Mouse (Mus musculus): Measurements from ENCODE around the gene Brsk2. TPM values are rescaled to one million over a fixed set of nuclear protein-coding genes. Genes with fewer than 3 reads are reported as not detected.

Brsk2 gene
- polyA plus RNA-seq, 1 experiment: 0.31 TPM

GRCm38 (mm10) chr7:142016562-142016961 lies 67.0 kb downstream of the Brsk2 start:
- H3K4me1 ChIP-seq (ENCODE audit: control insufficient read depth, insufficient read depth, low read length): peaks cover 14% of the 10 kb centered on the region
- TF ChIP-seq POLR2A (IDR thresholded peaks at IDR 0.05; ENCODE audit: borderline replicate concordance, extremely low read depth, low read depth, low read length) (no peak), CTCF (IDR thresholded peaks at IDR 0.05; ENCODE audit: insufficient read depth, low read length) (peak; percentile 92)
- H3K4me3 ChIP-seq (replicated peaks; ENCODE audit: extremely low read depth, low read depth, low read length): no peak overlapping the region
- DNase-seq: peak; percentile 56
- 33% methylated on average over 1 of the region's 1 CpGs for WGBS

GRCm38 (mm10) chr7:142019699-142020098 lies 70.1 kb downstream of the Brsk2 start:
- H3K4me3 ChIP-seq (replicated peaks; ENCODE audit: extremely low read depth, low read depth, low read length): no peak overlapping the region
- TF ChIP-seq CTCF (IDR thresholded peaks at IDR 0.05; ENCODE audit: insufficient read depth, low read length): no peak; the same call in 1 of the 2 replicates
- no peak for TF ChIP-seq POLR2A (IDR thresholded peaks at IDR 0.05; ENCODE audit: borderline replicate concordance, extremely low read depth, low read depth, low read length)
- WGBS: 50% methylated on average over 2 of the region's 2 CpGs
- peaks cover 21% of the 10 kb centered on the region for H3K4me1 ChIP-seq (ENCODE audit: control insufficient read depth, insufficient read depth, low read length)
- DNase-seq: no peak

DNA sequence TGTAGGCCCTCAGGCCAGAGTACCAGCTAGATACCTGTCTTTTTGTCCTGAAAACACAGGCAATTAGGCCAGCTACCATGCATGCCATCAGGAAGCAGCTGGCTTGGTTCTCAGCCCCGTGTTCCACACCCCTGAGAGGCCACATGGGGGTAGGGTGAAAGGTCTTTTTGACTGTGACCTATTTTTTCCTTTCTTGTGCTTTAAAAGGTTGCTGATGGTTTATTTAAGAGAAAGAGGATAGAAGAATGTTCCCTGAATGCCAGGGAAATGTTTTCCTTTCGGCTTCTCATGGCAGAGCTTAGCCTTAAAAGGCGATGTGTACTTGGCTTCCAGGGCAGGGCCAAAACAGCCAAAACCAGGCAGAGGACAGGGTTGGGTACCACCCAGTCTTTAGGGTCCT lies 71.3 kb downstream of the Brsk2 start:
- Histone ChIP-seq H3K4me3 (replicated peaks; ENCODE audit: extremely low read depth, low read depth, low read length) (no peak overlapping the region), H3K4me1 (ENCODE audit: control insufficient read depth, insufficient read depth, low read length) (peaks cover 30% of the 10 kb centered on the region)
- 17% methylated on average over 3 of the region's 3 CpGs for WGBS
- TF ChIP-seq POLR2A (IDR thresholded peaks at IDR 0.05; ENCODE audit: borderline replicate concordance, extremely low read depth, low read depth, low read length) (no peak), CTCF (IDR thresholded peaks at IDR 0.05; ENCODE audit: insufficient read depth, low read length) (no peak)
- no peak for DNase-seq

GRCm38 (mm10) chr7:142025196-142025595 lies 75.6 kb downstream of the Brsk2 start:
- DNase-seq: no peak
- 45% methylated on average over 2 of the region's 2 CpGs for WGBS
- Histone ChIP-seq H3K4me1 (ENCODE audit: control insufficient read depth, insufficient read depth, low read length) (peaks cover 33% of the 10 kb centered on the region), H3K4me3 (replicated peaks; ENCODE audit: extremely low read depth, low read depth, low read length) (no peak overlapping the region)
- no peak for TF ChIP-seq CTCF (IDR thresholded peaks at IDR 0.05; ENCODE audit: insufficient read depth, low read length)
- no peak for TF ChIP-seq POLR2A (IDR thresholded peaks at IDR 0.05; ENCODE audit: borderline replicate concordance, extremely low read depth, low read depth, low read length)

- DNase-seq: no peak
- TF ChIP-seq CTCF (IDR thresholded peaks at IDR 0.05; ENCODE audit: insufficient read depth, low read length): no peak
- 0 out of 2 replicates have a peak, but pooled peaks have one; percentile 21 for TF ChIP-seq POLR2A (IDR thresholded peaks at IDR 0.05; ENCODE audit: borderline replicate concordance, extremely low read depth, low read depth, low read length)
- WGBS: 55% methylated on average over 4 of the region's 4 CpGs
- no peak overlapping the region for H3K4me3 ChIP-seq (replicated peaks; ENCODE audit: extremely low read depth, low read depth, low read length)
- peaks cover 29% of the 10 kb centered on the region for H3K4me1 ChIP-seq (ENCODE audit: control insufficient read depth, insufficient read depth, low read length)
These were observed 76.4 kb downstream of the Brsk2 start for GRCm38 (mm10) chr7:142025926-142026325.

GRCm38 (mm10) chr7:142030073-142030472 lies 80.5 kb downstream of the Brsk2 start:
- no peak overlapping the region for H3K4me3 ChIP-seq (replicated peaks; ENCODE audit: extremely low read depth, low read depth, low read length)
- H3K4me1 ChIP-seq (ENCODE audit: control insufficient read depth, insufficient read depth, low read length): peaks cover 32% of the 10 kb centered on the region
- DNase-seq: no peak
- TF ChIP-seq CTCF (IDR thresholded peaks at IDR 0.05; ENCODE audit: insufficient read depth, low read length): no peak

DNA sequence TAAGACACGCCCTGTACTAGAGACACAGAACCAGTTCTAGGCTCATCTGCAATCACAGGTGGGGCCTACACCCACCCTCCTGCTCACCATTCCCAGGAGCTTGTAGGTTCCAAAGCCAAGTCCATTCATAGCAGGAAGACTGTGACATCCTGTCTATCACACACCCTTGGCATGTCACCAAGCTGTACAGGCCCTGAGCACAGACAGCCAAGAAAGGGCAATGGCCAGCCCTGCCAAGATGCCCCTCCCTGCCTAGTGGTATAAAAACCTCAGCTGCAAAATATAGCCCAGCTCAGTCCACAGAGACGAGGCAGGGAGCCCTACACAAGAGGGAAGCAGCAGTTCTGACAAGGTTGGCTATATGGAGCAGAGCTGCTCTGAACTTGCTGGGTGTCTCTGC lies 84.6 kb downstream of the Brsk2 start:
- WGBS: 31% methylated on average over 2 of the region's 2 CpGs
- H3K4me3 ChIP-seq (replicated peaks; ENCODE audit: extremely low read depth, low read depth, low read length): no peak overlapping the region
- H3K4me1 ChIP-seq (ENCODE audit: control insufficient read depth, insufficient read depth, low read length): peaks cover 30% of the 10 kb centered on the region
- no peak for TF ChIP-seq CTCF (IDR thresholded peaks at IDR 0.05; ENCODE audit: insufficient read depth, low read length)
- TF ChIP-seq POLR2A (IDR thresholded peaks at IDR 0.05; ENCODE audit: borderline replicate concordance, extremely low read depth, low read depth, low read length): peak; percentile 65; the same call in 1 of the 2 replicates
- DNase-seq: peak; percentile 50

- H3K4me1 ChIP-seq (ENCODE audit: control insufficient read depth, insufficient read depth, low read length): peaks cover 38% of the 10 kb centered on the region
- DNase-seq: peak; percentile 32
- TF ChIP-seq POLR2A (IDR thresholded peaks at IDR 0.05; ENCODE audit: borderline replicate concordance, extremely low read depth, low read depth, low read length) (no peak), CTCF (IDR thresholded peaks at IDR 0.05; ENCODE audit: insufficient read depth, low read length) (no peak)
- no peak overlapping the region for H3K4me3 ChIP-seq (replicated peaks; ENCODE audit: extremely low read depth, low read depth, low read length)
- 27% methylated on average over 2 of the region's 2 CpGs for WGBS
These were observed 85.7 kb downstream of the Brsk2 start for GRCm38 (mm10) chr7:142035048-142035811.

GRCm38 (mm10) chr7:142037553-142038170 lies 88.1 kb downstream of the Brsk2 start:
- peaks cover 51% of the 10 kb centered on the region for H3K4me1 ChIP-seq (ENCODE audit: control insufficient read depth, insufficient read depth, low read length)
- DNase-seq: peak; percentile 56
- H3K4me3 ChIP-seq (replicated peaks; ENCODE audit: extremely low read depth, low read depth, low read length): no peak overlapping the region
- WGBS: 73% methylated on average over 4 of the region's 4 CpGs
- peak; percentile 70 for TF ChIP-seq CTCF (IDR thresholded peaks at IDR 0.05; ENCODE audit: insufficient read depth, low read length)
- TF ChIP-seq POLR2A (IDR thresholded peaks at IDR 0.05; ENCODE audit: borderline replicate concordance, extremely low read depth, low read depth, low read length): no peak

DNA sequence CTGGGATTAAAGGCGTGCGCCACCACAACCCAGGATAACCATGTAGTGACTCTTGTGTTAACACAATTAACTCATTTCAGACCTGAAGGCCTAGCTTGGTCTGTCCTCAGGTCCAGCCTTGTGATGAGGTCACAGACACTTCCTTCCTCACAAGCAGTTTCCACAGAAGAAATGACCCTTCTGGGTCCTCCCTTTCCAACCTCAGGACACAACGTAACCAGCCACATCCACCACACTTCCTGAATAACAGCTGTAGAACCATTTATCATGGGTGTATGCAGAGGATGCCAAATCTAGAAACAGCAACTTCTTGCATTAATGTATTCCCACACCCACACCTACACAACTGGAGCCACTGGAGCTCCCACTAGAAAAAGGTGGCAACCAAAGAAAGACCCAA lies 91.2 kb downstream of the Brsk2 start:
- no peak overlapping the region for H3K4me3 ChIP-seq (replicated peaks; ENCODE audit: extremely low read depth, low read depth, low read length)
- DNase-seq: no peak
- H3K4me1 ChIP-seq (ENCODE audit: control insufficient read depth, insufficient read depth, low read length): peaks cover 32% of the 10 kb centered on the region
- no peak for TF ChIP-seq CTCF (IDR thresholded peaks at IDR 0.05; ENCODE audit: insufficient read depth, low read length)
- TF ChIP-seq POLR2A (IDR thresholded peaks at IDR 0.05; ENCODE audit: borderline replicate concordance, extremely low read depth, low read depth, low read length): no peak
- WGBS: 73% methylated on average over 3 of the region's 3 CpGs

All from lung, adult 2 months (tissue).